Mouse (Mus musculus): Measurements from ENCODE around the gene Rad51c. TPM values are rescaled to one million over a fixed set of nuclear protein-coding genes. Genes with fewer than 3 reads are reported as not detected.
A peak's percentile ranks its signal among the peaks of the same experiment; 100 is the strongest.
"Not testable (repeated sequence)": the region's sequence is repeated elsewhere in the genome, so short reads cannot be mapped to it uniquely, and the experiment has no call there.

Gene Rad51c
- polyA plus RNA-seq (2021), result 7.6 TPM

DNA sequence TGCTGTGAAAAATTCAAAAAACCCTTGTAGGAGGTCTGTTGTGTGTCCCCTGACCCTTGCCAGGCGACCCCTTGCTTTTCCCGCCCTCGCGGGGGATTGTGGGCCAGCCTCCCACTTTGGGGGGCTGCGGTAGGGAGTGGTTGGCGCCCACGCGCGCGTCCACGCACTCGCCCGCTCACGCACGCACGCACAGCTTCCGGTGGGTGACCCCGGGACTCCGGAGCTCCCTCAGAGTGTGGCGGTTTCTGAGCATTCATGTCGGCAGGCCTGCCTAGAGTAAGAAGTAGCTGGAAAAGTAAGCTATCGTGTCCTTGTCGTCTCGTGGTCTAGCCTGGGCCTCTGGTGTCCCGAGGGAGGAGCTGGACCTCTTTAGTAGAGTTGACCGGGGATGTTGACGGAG, at the start of gene Rad51c, which contains the start of gene Tex14:
TSS of gene Rad51c (minus strand) at position 79 of the 400 bp plus-strand sequence.
TSS of gene Tex14 (plus strand) at position 190 of the 400 bp plus-strand sequence.
- ChIA-PET POLR2A (interaction anchor here (0.6 kb wide), 7 partner anchors 17 to 638 kb away, joined by 3 to 4 read pairs (median 3); no protein-coding TSS in a partner anchor), CTCF (no interaction called here)
- no peak for TF ChIP-seq CTCF (IDR thresholded peaks at IDR 0.05)
- no peak for ATAC-seq
- no peak for DNase-seq (ENCODE audit: low read depth, low spot score)
- in situ Hi-C loops (cut with MboI; ENCODE audit: low pct_unique_long_range_greater_than_20kb), result loop anchor here (5.0 kb wide), 1 partner anchor 193 kb away; no protein-coding TSS in a partner anchor
- no peaks in the 10 kb centered on the region for H3K27me3 ChIP-seq

- no peak for TF ChIP-seq CTCF (IDR thresholded peaks at IDR 0.05)
- CTCF ChIA-PET, result no interaction called here
- ATAC-seq (no peak), DNase-seq (ENCODE audit: low read depth, low spot score) (no peak)
- POLR2A ChIA-PET, result no interaction called here
- no peaks in the 10 kb centered on the region for H3K27me3 ChIP-seq
- in situ Hi-C loops (cut with MboI; ENCODE audit: low pct_unique_long_range_greater_than_20kb), result no loop called here
These were observed 49.4 kb upstream of the Rad51c start for GRCm38 (mm10) chr11:87454035-87454690.

GRCm38 (mm10) chr11:87453216-87454034, 48.7 kb upstream of the Rad51c start:
- no peak for ATAC-seq
- in situ Hi-C loops (cut with MboI; ENCODE audit: low pct_unique_long_range_greater_than_20kb), result no loop called here
- ChIA-PET CTCF (no interaction called here), POLR2A (no interaction called here)
- no peaks in the 10 kb centered on the region for H3K27me3 ChIP-seq
- no peak for TF ChIP-seq CTCF (IDR thresholded peaks at IDR 0.05)
- no peak for DNase-seq (ENCODE audit: low read depth, low spot score)

GRCm38 (mm10) chr11:87452779-87453178, 48.0 kb upstream of the Rad51c start:
- CTCF ChIA-PET, result interaction anchor here (1.0 kb wide), 1 partner anchor 56 kb away, joined by 3 read pairs; no protein-coding TSS in a partner anchor
- in situ Hi-C loops (cut with MboI; ENCODE audit: low pct_unique_long_range_greater_than_20kb); POLR2A ChIA-PET; DNase-seq (ENCODE audit: low read depth, low spot score); H3K27me3 ChIP-seq; ATAC-seq: not testable (repeated sequence)

GRCm38 (mm10) chr11:87449847-87450246, 45.1 kb upstream of the Rad51c start:
- DNase-seq (ENCODE audit: low read depth, low spot score); H3K27me3 ChIP-seq; ATAC-seq; in situ Hi-C loops (cut with MboI; ENCODE audit: low pct_unique_long_range_greater_than_20kb): not testable (repeated sequence)
- POLR2A ChIA-PET, result interaction anchor here (1.0 kb wide), 1 partner anchor 53 kb away, joined by 3 read pairs; no protein-coding TSS in a partner anchor
- TF ChIP-seq CTCF (IDR thresholded peaks at IDR 0.05), result peak; percentile 14
- CTCF ChIA-PET, result interaction anchor here (1.2 kb wide), 1 partner anchor 55 kb away, joined by 3 read pairs; no protein-coding TSS in a partner anchor

DNA sequence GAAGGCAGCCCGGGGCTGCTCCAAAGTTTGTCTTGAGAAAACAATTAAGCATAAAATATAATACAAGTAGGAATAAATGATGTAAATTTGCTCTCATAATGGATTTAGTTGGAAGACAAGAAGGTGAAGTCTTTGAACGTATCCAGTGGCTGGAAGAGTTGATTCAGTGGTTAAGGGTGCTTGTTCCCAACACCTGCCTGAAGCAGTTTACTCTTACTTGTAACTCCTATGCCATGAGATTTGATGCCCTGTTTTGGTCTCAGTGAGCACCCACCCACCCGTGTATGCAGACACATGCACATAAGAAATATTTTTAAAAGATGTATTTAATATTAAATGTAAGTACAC, 44.4 kb upstream of the Rad51c start:
- no peak for TF ChIP-seq CTCF (IDR thresholded peaks at IDR 0.05)
- POLR2A ChIA-PET, result interaction anchor here (1.0 kb wide), 1 partner anchor 54 kb away, joined by 3 read pairs; no protein-coding TSS in a partner anchor
- DNase-seq (ENCODE audit: low read depth, low spot score) (no peak), ATAC-seq (no peak)
- CTCF ChIA-PET, result no interaction called here
- in situ Hi-C loops (cut with MboI; ENCODE audit: low pct_unique_long_range_greater_than_20kb), result no loop called here
- no peaks in the 10 kb centered on the region for H3K27me3 ChIP-seq

- H3K27me3 ChIP-seq; POLR2A ChIA-PET; in situ Hi-C loops (cut with MboI; ENCODE audit: low pct_unique_long_range_greater_than_20kb); DNase-seq (ENCODE audit: low read depth, low spot score); CTCF ChIA-PET: not testable (repeated sequence)
- peak; percentile 78 for ATAC-seq
These were observed 43.9 kb upstream of the Rad51c start for GRCm38 (mm10) chr11:87448476-87449199.

GRCm38 (mm10) chr11:87448081-87448475, 43.3 kb upstream of the Rad51c start:
- peak; percentile 79 for ATAC-seq
- POLR2A ChIA-PET; CTCF ChIA-PET; in situ Hi-C loops (cut with MboI; ENCODE audit: low pct_unique_long_range_greater_than_20kb); DNase-seq (ENCODE audit: low read depth, low spot score); H3K27me3 ChIP-seq: not testable (repeated sequence)

GRCm38 (mm10) chr11:87447429-87447828, 42.7 kb upstream of the Rad51c start:
- ATAC-seq, result no peak
- no peak for DNase-seq (ENCODE audit: low read depth, low spot score)
- ChIA-PET POLR2A (interaction anchor here (1.0 kb wide), 1 partner anchor 23 kb away, joined by 3 read pairs; no protein-coding TSS in a partner anchor), CTCF (no interaction called here)
- in situ Hi-C loops (cut with MboI; ENCODE audit: low pct_unique_long_range_greater_than_20kb), result no loop called here
- H3K27me3 ChIP-seq, result no peaks in the 10 kb centered on the region
- TF ChIP-seq CTCF (IDR thresholded peaks at IDR 0.05), result peak; percentile 40

DNA sequence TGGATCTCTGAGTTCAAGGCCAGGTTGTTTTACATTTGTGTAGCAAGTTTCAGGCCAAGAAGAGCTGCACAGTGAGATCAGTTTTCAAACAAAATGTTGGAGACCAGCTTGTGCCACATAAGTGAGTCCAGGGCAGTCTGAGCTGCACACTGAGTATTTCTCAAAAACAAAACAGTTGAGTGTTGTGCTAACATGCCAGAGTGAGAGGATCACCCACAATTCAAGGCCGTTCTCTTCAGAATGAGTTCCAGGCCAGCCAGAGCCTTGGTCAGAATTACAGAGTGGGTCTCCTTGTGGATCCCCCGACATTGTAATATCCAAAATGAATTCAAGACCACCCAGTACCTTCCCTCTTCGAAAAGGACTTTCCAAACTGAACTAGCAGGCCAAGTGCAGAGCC, 41.4 kb upstream of the Rad51c start:
- DNase-seq (ENCODE audit: low read depth, low spot score), result no peak
- POLR2A ChIA-PET, result no interaction called here
- TF ChIP-seq CTCF (IDR thresholded peaks at IDR 0.05), result no peak
- CTCF ChIA-PET, result no interaction called here
- ATAC-seq, result no peak
- in situ Hi-C loops (cut with MboI; ENCODE audit: low pct_unique_long_range_greater_than_20kb), result no loop called here
- no peaks in the 10 kb centered on the region for H3K27me3 ChIP-seq

Measured in Patski (cell line).